Mouse (Mus musculus): ENCODE measurements around the gene Raver2.
A peak's percentile ranks its signal among the peaks of the same experiment; 100 is the strongest.

- no peak for TF ChIP-seq HCFC1 (IDR thresholded peaks at IDR 0.05; ENCODE audit: borderline replicate concordance, insufficient read depth, low read length)
- no peak for TF ChIP-seq CHD2 (IDR thresholded peaks at IDR 0.05; ENCODE audit: low read depth, low read length)
- no peak for TF ChIP-seq MAFK (IDR thresholded peaks at IDR 0.05; ENCODE audit: insufficient read depth, low read depth, low read length)
- TF ChIP-seq ZC3H11A (IDR thresholded peaks at IDR 0.05; ENCODE audit: borderline replicate concordance, low read depth, low read length) = 0 out of 2 replicates have a peak, but pooled peaks have one; percentile 26
- TF ChIP-seq ZNF384 (IDR thresholded peaks at IDR 0.05; ENCODE audit: low read depth, low read length) = no peak
These were observed 99.5 kb downstream of the Raver2 start for GRCm38 (mm10) chr4:101168189-101168778.
